Mouse (Mus musculus): ENCODE measurements around the gene Ndufab1.

Ndufab1 gene

GRCm38 (mm10) chr7:122067517-122068381 lies 33.9 kb downstream of the Ndufab1 start:
- no peak for DNase-seq (ENCODE audit: low spot score)

- peak; percentile 96 for DNase-seq (ENCODE audit: low spot score)
Observed at GRCm38 (mm10) chr7:122066945-122067516, 34.7 kb downstream of the Ndufab1 start, which contains the start of the genes Ubfd1 and Ears2. Gene Ubfd1, plus strand, starts transcription at chr7:122067175. Gene Ears2, minus strand, starts transcription at chr7:122067263.

DNA sequence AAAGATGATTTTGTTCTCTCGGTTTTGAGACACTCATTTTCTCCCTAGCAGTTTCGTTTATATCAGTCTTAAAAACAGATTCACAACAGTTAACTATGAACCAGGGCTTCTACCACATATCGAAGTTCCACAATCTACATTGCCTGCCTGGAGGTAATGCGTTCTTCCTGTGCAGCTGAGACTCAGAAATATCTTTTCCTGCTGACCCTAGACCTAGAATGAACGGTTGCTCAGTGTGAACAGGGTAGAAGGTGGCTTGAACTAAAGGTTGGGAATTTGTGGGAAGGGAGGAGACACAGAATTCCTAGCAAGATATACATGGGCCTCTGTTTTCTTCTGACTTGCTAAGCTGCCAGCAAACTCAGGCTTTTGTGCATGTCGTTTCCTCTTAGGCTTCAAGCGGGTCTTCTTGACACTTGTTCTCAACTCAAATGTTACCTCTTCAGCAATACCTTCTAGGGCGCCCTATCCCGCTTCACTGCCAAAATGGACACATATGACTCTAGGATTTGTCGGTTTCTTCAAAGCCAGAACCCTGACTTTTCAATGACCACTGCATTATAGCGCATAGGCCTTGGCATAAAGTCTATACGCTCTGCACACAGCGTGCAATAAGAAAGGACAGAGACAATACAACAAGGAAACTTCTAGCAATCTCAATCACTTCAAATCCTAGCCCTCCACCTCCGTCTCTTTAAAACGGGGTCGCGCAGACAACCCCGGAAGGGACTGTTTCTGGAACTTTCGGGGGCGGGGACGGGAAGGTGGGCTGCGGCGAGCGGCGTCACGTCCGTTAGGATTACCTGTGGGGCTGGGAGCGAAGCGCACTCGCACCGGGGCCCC lies 35.4 kb downstream of the Ndufab1 start:
- DNase-seq (ENCODE audit: low spot score): no peak

GRCm38 (mm10) chr7:122065656-122066055 lies 36.0 kb downstream of the Ndufab1 start:
- no peak for DNase-seq (ENCODE audit: low spot score)

- DNase-seq (ENCODE audit: low spot score): no peak
Observed at GRCm38 (mm10) chr7:122056633-122057032, 45.1 kb downstream of the Ndufab1 start.

GRCm38 (mm10) chr7:122050834-122051233 lies 50.9 kb downstream of the Ndufab1 start:
- no peak for DNase-seq (ENCODE audit: low spot score)

- no peak for DNase-seq (ENCODE audit: low spot score)
Observed at GRCm38 (mm10) chr7:122048191-122048590, 53.5 kb downstream of the Ndufab1 start.

DNA sequence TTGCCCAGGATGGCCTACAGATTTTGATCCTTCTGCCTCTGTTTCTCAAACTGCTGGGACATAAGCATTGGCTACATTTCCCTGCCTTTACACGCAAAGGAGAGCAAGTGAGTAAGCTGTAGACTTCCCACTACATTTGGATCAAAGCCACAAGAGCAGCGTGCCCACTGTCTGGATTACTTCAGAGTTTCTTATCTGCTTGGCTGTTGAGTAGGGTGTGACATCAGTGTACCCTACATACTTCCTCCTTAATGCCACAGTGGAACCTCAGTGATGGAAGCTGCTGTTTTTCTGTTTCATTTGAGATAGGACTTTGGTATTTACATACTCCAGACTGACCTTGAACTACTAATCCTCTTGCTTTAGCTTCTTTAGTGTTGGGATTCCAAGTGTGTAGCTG lies 54.9 kb downstream of the Ndufab1 start:
- peak; percentile 19 for DNase-seq (ENCODE audit: low spot score)

- DNase-seq (ENCODE audit: low spot score): no peak
Observed at GRCm38 (mm10) chr7:122045711-122046110, 56.0 kb downstream of the Ndufab1 start.

GRCm38 (mm10) chr7:122045181-122045634 lies 56.5 kb downstream of the Ndufab1 start:
- peak; percentile 53 for DNase-seq (ENCODE audit: low spot score)

- DNase-seq (ENCODE audit: low spot score): no peak
Observed at GRCm38 (mm10) chr7:122044106-122044505, 57.6 kb downstream of the Ndufab1 start.

Data from ovary, adult 18-20 months (tissue).